Mouse (Mus musculus) megakaryocyte, embryonic 14.5 days (primary cell): ENCODE measurements around the gene Lama2. TPM values are rescaled to one million over a fixed set of nuclear protein-coding genes. Genes with fewer than 3 reads are reported as not detected.
"Not testable (repeated sequence)": the region's sequence is repeated elsewhere in the genome, so short reads cannot be mapped to it uniquely, and the experiment has no call there.

Experiments used
- H3K27me3 ChIP-seq: replicated peaks from 2 replicates; pipeline ENCODE3; 2012; ENCODE audit warnings: inconsistent platforms
- H3K36me3 ChIP-seq: replicated peaks from 2 replicates; pipeline ENCODE3; 2012; ENCODE audit warnings: low read length, inconsistent platforms, mixed read lengths
- H3K4me1 ChIP-seq: 2 replicates; pipeline ENCODE4 v1.6.1; 2012; ENCODE audit warnings: inconsistent platforms
- H3K4me3 ChIP-seq: replicated peaks from 2 replicates; pipeline ENCODE3; 2012; ENCODE audit warnings: moderate library complexity, mild to moderate bottlenecking, inconsistent platforms
- H3K9me3 ChIP-seq: 2 replicates; pipeline ENCODE4 v1.6.1; 2012; ENCODE audit warnings: inconsistent platforms
- FLI1 ChIP-seq: IDR thresholded peaks from 2 replicates; pipeline ENCODE4 v1.6.1; 2012; ENCODE audit warnings: low read length, inconsistent platforms, mixed read lengths
- GATA1 ChIP-seq: IDR thresholded peaks from 3 replicates; pipeline ENCODE4 v1.6.1; 2012; ENCODE audit warnings: mixed read lengths, low read length, inconsistent platforms, borderline replicate concordance
- polyA plus RNA-seq: library from polyadenylated mRNA; stranded (reverse); fragments of >175 nt; gene quantifications from 2 replicates; pipeline ENCODE4 v1.2.3, GENCODE M21; 2012; ENCODE audit warnings: low replicate concordance; ENCODE audit not compliant: insufficient read depth

Lama2 gene
- polyA plus RNA-seq, 1 experiment = not detected

GRCm38 (mm10) chr10:26949667-26950066 lies 669.9 kb downstream of the Lama2 start:
- no peaks in the 10 kb centered on the region for H3K36me3 ChIP-seq
- TF ChIP-seq GATA1 (no peak), FLI1 (no peak)
- no peaks in the 10 kb centered on the region; the same call in 1 of the 2 replicates for H3K4me1 ChIP-seq
- no peaks in the 10 kb centered on the region for H3K27me3 ChIP-seq
- 0 out of 2 replicates have a peak, but pooled peaks cover 3% of the 10 kb centered on the region for H3K9me3 ChIP-seq
- no peak overlapping the region for H3K4me3 ChIP-seq

GRCm38 (mm10) chr10:26948331-26948730 lies 671.2 kb downstream of the Lama2 start:
- H3K4me3 ChIP-seq = no peak overlapping the region
- 0 out of 2 replicates have a peak, but pooled peaks cover 3% of the 10 kb centered on the region for H3K9me3 ChIP-seq
- no peaks in the 10 kb centered on the region for H3K36me3 ChIP-seq
- no peaks in the 10 kb centered on the region for H3K27me3 ChIP-seq
- no peaks in the 10 kb centered on the region; the same call in 1 of the 2 replicates for H3K4me1 ChIP-seq
- no peak for TF ChIP-seq GATA1
- no peak for TF ChIP-seq FLI1

- Histone ChIP-seq H3K27me3 (no peaks in the 10 kb centered on the region), H3K36me3 (no peaks in the 10 kb centered on the region), H3K9me3 (no peaks in the 10 kb centered on the region), H3K4me3 (no peak overlapping the region), H3K4me1 (no peaks in the 10 kb centered on the region)
- TF ChIP-seq FLI1 = no peak
- TF ChIP-seq GATA1 = no peak
Measured at GRCm38 (mm10) chr10:26939549-26939948, 680.0 kb downstream of the Lama2 start.

DNA sequence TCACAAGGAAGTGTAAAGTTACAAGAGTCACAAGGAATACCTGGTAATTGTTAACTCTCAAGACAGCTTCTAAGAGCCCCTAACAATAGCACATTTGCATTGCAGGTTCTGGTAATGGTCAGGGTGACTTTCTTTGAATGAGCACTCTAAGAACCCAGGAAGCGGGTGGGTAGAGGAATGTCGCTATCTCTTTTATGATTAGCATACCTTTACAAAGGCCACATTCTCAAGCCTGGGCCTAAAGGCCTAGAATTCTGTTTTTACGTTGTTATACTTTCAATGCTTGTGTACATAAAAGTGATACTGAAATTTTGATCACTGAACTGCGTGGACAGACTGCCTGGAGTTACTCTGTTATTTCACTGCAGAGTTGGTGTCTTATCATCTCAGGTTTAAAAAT lies 681.1 kb downstream of the Lama2 start:
- not testable (repeated sequence) for H3K36me3 ChIP-seq, H3K27me3 ChIP-seq, H3K4me3 ChIP-seq, H3K4me1 ChIP-seq, H3K9me3 ChIP-seq

DNA sequence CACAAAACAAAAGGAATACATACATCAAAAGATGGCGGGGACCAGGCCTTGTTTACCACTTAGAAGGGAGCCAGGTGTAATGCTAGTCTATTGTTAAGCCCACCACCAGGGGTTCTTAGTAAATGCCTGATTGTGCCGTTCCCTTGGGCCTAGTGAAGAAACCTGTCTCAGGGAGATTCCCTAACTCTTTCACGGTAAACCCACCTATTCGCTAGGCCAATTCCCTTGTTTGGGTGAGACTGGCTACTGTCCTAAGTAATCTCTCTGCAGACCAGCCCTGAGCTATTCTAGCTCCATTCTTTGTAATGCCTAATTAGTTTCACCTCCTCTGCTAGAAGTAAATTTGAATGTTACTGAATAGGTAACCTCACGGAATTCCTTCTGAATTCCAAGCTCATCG lies 683.5 kb downstream of the Lama2 start:
- not testable (repeated sequence) for H3K4me1 ChIP-seq, H3K36me3 ChIP-seq, H3K9me3 ChIP-seq, H3K27me3 ChIP-seq, H3K4me3 ChIP-seq
